Mouse (Mus musculus) MEL (cell line): ENCODE data around the gene Harbi1. TPM values are rescaled to one million over a fixed set of nuclear protein-coding genes. Genes with fewer than 3 reads are reported as not detected.

Experiments used
- DNase-seq: peaks from one replicate; pipeline ENCODE4 v3.0.0; 2011; ENCODE audit warnings: low read depth, low spot score
- H3K27ac ChIP-seq: 2 replicates; pipeline ENCODE4 v1.5.1; 2012; ENCODE audit warnings: low read depth, mild to moderate bottlenecking, control low read depth, low read length, moderate library complexity; ENCODE audit not compliant: control insufficient read depth
- H3K27me3 ChIP-seq, 2 experiments: fragments of 150-350 bp in 1 of 2; sonication (generic) in 1 of 2; 2 replicates each; pipeline ENCODE4 v1.6.1; 2012; ENCODE audit warnings: low read length in 2 of 2, mild to moderate bottlenecking in 2 of 2, improper control_type of control experiment in 1 of 2, moderate library complexity in 1 of 2; ENCODE audit not compliant: insufficient read depth in 2 of 2, control insufficient read depth in 1 of 2
- H3K36me3 ChIP-seq, 2 experiments: 2 replicates each; pipeline ENCODE4 v1.6.1; 2012 to 2014; ENCODE audit warnings: low read length in 2 of 2, improper control_type of control experiment in 1 of 2, inconsistent platforms in 1 of 2, mild to moderate bottlenecking in 1 of 2; ENCODE audit not compliant: insufficient read depth in 2 of 2, control insufficient read depth in 1 of 2
- H3K4me1 ChIP-seq, 2 experiments: fragments of 150-350 bp in 1 of 2; sonication (generic) in 1 of 2; 2 replicates each; pipeline ENCODE4 v1.6.1; 2012; ENCODE audit warnings: low read length in 2 of 2, improper control_type of control experiment in 1 of 2, mild to moderate bottlenecking in 1 of 2; ENCODE audit not compliant: insufficient read depth in 2 of 2, control insufficient read depth in 1 of 2
- H3K4me3 ChIP-seq, 2 experiments: fragments of 150-350 bp in 1 of 2; sonication (generic) in 1 of 2; 2 replicates each; pipeline ENCODE4 v1.5.1; 2012; ENCODE audit warnings: low read depth in 2 of 2, low read length in 2 of 2, mild to moderate bottlenecking in 2 of 2, moderate library complexity in 2 of 2, control low read depth in 1 of 2, improper control_type of control experiment in 1 of 2; ENCODE audit not compliant: control insufficient read depth in 1 of 2, insufficient read depth in 1 of 2
- H3K79me2 ChIP-seq: 2 replicates; pipeline ENCODE4 v1.6.1; 2012; ENCODE audit warnings: mild to moderate bottlenecking, low read length, moderate library complexity; ENCODE audit not compliant: control insufficient read depth, poor library complexity, insufficient read depth
- H3K9ac ChIP-seq: 2 replicates; pipeline ENCODE4 v1.6.1; 2012; ENCODE audit warnings: low read depth, mild to moderate bottlenecking, control low read depth, low read length, moderate library complexity; ENCODE audit not compliant: control insufficient read depth, poor library complexity, severe bottlenecking
- H3K9me3 ChIP-seq: fragments of 150-350 bp; sonication (generic); replicated peaks from 2 replicates; pipeline ENCODE4 v1.6.1; 2012; ENCODE audit warnings: mild to moderate bottlenecking, low read length, improper control_type of control experiment, moderate library complexity; ENCODE audit not compliant: insufficient read depth
- BHLHE40 ChIP-seq: IDR thresholded peaks from 2 replicates; pipeline ENCODE4 v1.6.1; 2012; ENCODE audit warnings: low read depth, mild to moderate bottlenecking, inconsistent platforms, low read length, improper control_type of control experiment, borderline replicate concordance
- CHD2 ChIP-seq: IDR thresholded peaks from 2 replicates; pipeline ENCODE4 v1.6.1; 2011; ENCODE audit warnings: low read length, improper control_type of control experiment
- E2F4 ChIP-seq: IDR thresholded peaks from 2 replicates; pipeline ENCODE4 v1.6.1; 2011; ENCODE audit warnings: low read depth, low read length, improper control_type of control experiment, borderline replicate concordance
- ELF1 ChIP-seq: IDR thresholded peaks from 2 replicates; pipeline ENCODE4 v1.6.1; 2014; ENCODE audit warnings: low read depth, mild to moderate bottlenecking, inconsistent platforms, low read length, improper control_type of control experiment, moderate library complexity
- GABPA ChIP-seq: IDR thresholded peaks from 2 replicates; pipeline ENCODE4 v1.6.1; 2012; ENCODE audit warnings: low read depth, mild to moderate bottlenecking, inconsistent platforms, low read length, improper control_type of control experiment, moderate library complexity
- GATA1 ChIP-seq: IDR thresholded peaks from 2 replicates; pipeline ENCODE4 v1.6.1; 2011; ENCODE audit warnings: low read depth, low read length, improper control_type of control experiment
- HCFC1 ChIP-seq: IDR thresholded peaks from 2 replicates; pipeline ENCODE4 v1.6.1; 2012; ENCODE audit warnings: low read depth, mild to moderate bottlenecking, inconsistent platforms, low read length, improper control_type of control experiment, moderate library complexity
- MYB ChIP-seq: IDR thresholded peaks from 2 replicates; pipeline ENCODE4 v1.6.1; 2011; ENCODE audit warnings: mild to moderate bottlenecking, low read depth, low read length, improper control_type of control experiment
- MYC ChIP-seq: IDR thresholded peaks from 2 replicates; pipeline ENCODE4 v1.6.1; 2011; ENCODE audit warnings: low read depth, mild to moderate bottlenecking, low read length, improper control_type of control experiment, moderate library complexity
- NELFE ChIP-seq: IDR thresholded peaks from 2 replicates; pipeline ENCODE4 v1.6.1; 2011; ENCODE audit warnings: low read depth, low read length, improper control_type of control experiment
- NRF1 ChIP-seq: IDR thresholded peaks from 2 replicates; pipeline ENCODE4 v1.6.1; 2014; ENCODE audit warnings: low read depth, mild to moderate bottlenecking, inconsistent platforms, low read length, improper control_type of control experiment, moderate library complexity; ENCODE audit not compliant: poor library complexity, insufficient read depth, severe bottlenecking
- POLR2AphosphoS2 ChIP-seq: IDR thresholded peaks from 2 replicates; pipeline ENCODE4 v1.6.1; 2011; ENCODE audit warnings: low read length, improper control_type of control experiment
- POLR2AphosphoS5 ChIP-seq: IDR thresholded peaks from 2 replicates; pipeline ENCODE4 v1.6.1; 2012; ENCODE audit warnings: low read depth, borderline replicate concordance, mild to moderate bottlenecking, inconsistent platforms, low read length, moderate library complexity, mixed read lengths
- RAD21 ChIP-seq: IDR thresholded peaks from 2 replicates; pipeline ENCODE4 v1.6.1; 2011; ENCODE audit warnings: mild to moderate bottlenecking, low read depth, low read length, improper control_type of control experiment
- RCOR1 ChIP-seq: IDR thresholded peaks from 2 replicates; pipeline ENCODE4 v1.6.1; 2012; ENCODE audit warnings: low read depth, mild to moderate bottlenecking, inconsistent platforms, low read length, improper control_type of control experiment
- SIN3A ChIP-seq: IDR thresholded peaks from 2 replicates; pipeline ENCODE4 v1.6.1; 2012; ENCODE audit warnings: low read length, improper control_type of control experiment, inconsistent platforms
- USF1 ChIP-seq: IDR thresholded peaks from 2 replicates; pipeline ENCODE4 v1.6.1; 2014; ENCODE audit warnings: low read depth, mild to moderate bottlenecking, inconsistent platforms, low read length, improper control_type of control experiment, moderate library complexity
- USF2 ChIP-seq, 2 experiments: IDR thresholded peaks; 2 replicates each; pipeline ENCODE4 v1.6.1; 2011 to 2012; ENCODE audit warnings: improper control_type of control experiment in 2 of 2, low read length in 2 of 2, borderline replicate concordance in 1 of 2, inconsistent platforms in 1 of 2, low read depth in 1 of 2, mild to moderate bottlenecking in 1 of 2; ENCODE audit not compliant: insufficient read depth in 1 of 2
- ZKSCAN1 ChIP-seq: IDR thresholded peaks from 2 replicates; pipeline ENCODE4 v1.6.1; 2012; ENCODE audit warnings: low read depth, mild to moderate bottlenecking, inconsistent platforms, low read length, improper control_type of control experiment, moderate library complexity
- ZMIZ1 ChIP-seq: IDR thresholded peaks from 2 replicates; pipeline ENCODE4 v1.6.1; 2012; ENCODE audit warnings: low read depth, mild to moderate bottlenecking, inconsistent platforms, low read length, improper control_type of control experiment, moderate library complexity
- polyA plus RNA-seq, 2 experiments: library from polyadenylated mRNA; stranded (reverse) in 1 of 2; unstranded in 1 of 2; fragments of >175 nt in 1 of 2; fragments of >200 nt in 1 of 2; gene quantifications; 2 replicates each; pipeline versions ENCODE4 v1.2.1 to v1.2.4; 2012; ENCODE audit warnings: low replicate concordance in 2 of 2, low read depth in 1 of 2; ENCODE audit not compliant: insufficient read length in 2 of 2, insufficient read depth in 1 of 2, missing spikeins in 1 of 2
- total RNA-seq: library from RNA; depleted of rRNA; stranded (reverse); fragments of 300-350 nt; gene quantifications from 2 replicates; pipeline ENCODE4 v1.2.3, GENCODE M21; 2012

The Harbi1 gene
- total and polyA plus RNA-seq, 3 experiments: 7.8 to 8.2 TPM; not detected in 1

DNA sequence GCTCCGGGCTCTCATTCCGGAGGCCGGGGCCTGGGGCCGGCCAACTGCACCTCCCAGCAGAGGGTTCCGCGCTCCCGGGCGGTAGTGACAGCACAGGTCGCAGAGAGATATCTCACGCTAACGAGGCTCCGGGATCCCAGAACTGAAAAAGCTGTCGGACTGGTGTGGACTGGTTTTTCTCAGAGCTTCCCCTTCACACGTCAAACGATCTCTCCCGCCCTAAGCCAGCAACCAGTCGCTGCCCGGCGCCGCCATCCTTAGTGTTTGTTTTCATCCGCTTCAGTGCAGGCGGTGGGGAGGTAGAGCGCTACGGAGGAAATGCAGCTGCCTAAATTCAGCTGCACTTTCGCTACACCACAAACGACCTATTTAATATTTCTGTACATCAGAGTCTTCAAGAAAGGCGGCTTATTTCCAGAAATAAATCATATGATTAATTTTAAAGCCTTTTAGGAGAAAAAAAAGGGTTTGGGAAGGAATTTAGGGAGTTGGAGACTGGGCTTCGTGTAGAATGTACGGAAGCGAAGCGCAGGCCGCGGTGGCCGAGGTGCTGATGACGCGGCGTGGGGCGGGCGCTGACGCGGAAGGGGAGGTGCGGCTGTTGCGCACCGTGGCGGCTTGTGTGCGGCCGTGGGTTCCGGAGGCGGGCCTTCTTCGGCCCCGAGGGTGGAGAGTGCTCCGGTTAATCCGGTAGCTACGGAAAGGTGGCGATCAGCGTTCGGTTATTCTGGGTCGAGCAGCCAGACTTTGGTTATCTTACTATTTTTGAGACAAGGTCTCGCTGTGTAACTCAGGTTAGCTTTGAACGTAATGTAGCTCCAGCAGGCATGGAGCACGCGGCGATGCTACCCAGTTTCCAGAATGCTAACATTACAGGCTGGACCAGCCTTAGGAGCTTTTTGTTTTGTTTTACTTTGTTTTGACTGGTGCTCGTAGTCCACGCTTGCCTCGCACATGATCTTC is at the start of gene Harbi1, which contains the start of gene Atg13 (continued):
- TF ChIP-seq POLR2AphosphoS5 (no peak), RCOR1 (no peak), E2F4 (no peak), NELFE (peak; percentile 82), GATA1 (no peak)
- TF ChIP-seq, all 39 proteins: peak for 18

DNA sequence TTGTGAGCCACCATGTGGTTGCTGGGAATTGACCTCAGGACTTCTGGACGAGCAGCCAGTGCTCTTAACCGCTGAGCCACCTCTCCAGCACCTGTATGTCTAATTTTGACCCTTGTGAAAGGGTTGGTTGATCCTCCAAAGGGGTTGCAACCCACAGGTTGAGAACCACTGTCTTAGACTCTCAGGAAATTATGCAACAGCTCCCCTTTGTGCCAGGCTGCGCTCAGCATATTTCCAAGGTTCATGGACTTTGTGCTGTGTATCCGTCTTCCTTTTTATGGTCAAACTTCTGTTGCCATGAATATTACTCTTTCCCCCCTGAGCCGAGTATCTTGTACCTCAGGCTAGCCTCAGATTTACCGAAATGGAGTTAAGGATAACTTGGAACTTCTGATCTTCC is 49.7 kb upstream of the Harbi1 start:
- TF ChIP-seq NRF1: no peak
- TF ChIP-seq GABPA: no peak
- TF ChIP-seq RCOR1: no peak
- no peak for TF ChIP-seq CHD2
- no peak for TF ChIP-seq BHLHE40
- no peak for TF ChIP-seq SIN3A
- no peak for TF ChIP-seq USF1
- TF ChIP-seq MYB: no peak
- no peak for TF ChIP-seq RAD21
- TF ChIP-seq MYC: no peak
- TF ChIP-seq ZMIZ1: no peak
- TF ChIP-seq POLR2AphosphoS2: no peak
- no peak for TF ChIP-seq ZKSCAN1
- no peak for TF ChIP-seq NELFE
- no peak for TF ChIP-seq ELF1
- TF ChIP-seq POLR2AphosphoS5: no peak
- no peak for TF ChIP-seq HCFC1
- no peak for TF ChIP-seq USF2 (IDR thresholded peaks at IDR 0.05; ENCODE audit: borderline replicate concordance in 1 of 2, insufficient read depth in 1 of 2, low read depth in 1 of 2, low read length in 2 of 2)
- Histone ChIP-seq H3K79me2 (no peaks in the 10 kb centered on the region), H3K4me1 (peaks cover 0 to 2% of the 10 kb centered on the region in 2 experiments; a peak in 2 of 4 replicates), H3K9ac (no peak overlapping the region), H3K27ac (no peak overlapping the region), H3K4me3 (no peak overlapping the region), H3K9me3 (no peaks in the 10 kb centered on the region), H3K36me3 (peaks cover 0 to 2% of the 10 kb centered on the region in 2 experiments; a peak in 1 of 4 replicates), H3K27me3 (no peaks in the 10 kb centered on the region)
- DNase-seq: no peak
